Mouse (Mus musculus): ENCODE data around the gene Tle4.

DNA sequence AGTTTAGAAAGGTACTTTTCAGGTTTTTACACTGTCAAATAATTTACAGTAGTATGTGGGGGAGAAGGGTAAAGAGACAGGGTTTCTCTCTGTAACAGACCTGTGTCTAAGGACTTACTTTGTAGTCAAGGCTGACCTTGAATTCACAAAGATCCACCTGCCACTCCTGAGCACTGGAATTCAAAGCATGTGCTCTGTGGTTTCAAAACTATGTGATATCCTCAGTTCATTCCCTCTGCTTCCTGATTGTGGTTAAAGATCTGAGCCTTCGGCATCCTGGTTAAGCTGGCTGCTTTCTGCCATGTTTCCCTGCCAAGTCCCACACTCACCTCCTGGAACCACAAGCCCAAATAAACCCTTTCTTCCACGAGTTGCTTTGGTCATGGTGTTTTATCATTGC is 47.8 kb upstream of the Tle4 start:
- TF ChIP-seq CTCF (IDR thresholded peaks at IDR 0.05; ENCODE audit: borderline replicate concordance, insufficient read depth, low read depth, low read length) (no peak), POLR2A (IDR thresholded peaks at IDR 0.05; ENCODE audit: borderline replicate concordance, insufficient read depth, low read length) (no peak)
